Mouse (Mus musculus) embryonic facial prominence, embryonic 12.5 days (tissue): Measurements from ENCODE around the gene Gm5662. TPM values are rescaled to one million over a fixed set of nuclear protein-coding genes. Genes with fewer than 3 reads are reported as not detected.
"Not testable (repeated sequence)": the region's sequence is repeated elsewhere in the genome, so short reads cannot be mapped to it uniquely, and the experiment has no call there.

Source experiments
- ATAC-seq: fragments of 200-750 bp; cut with Nextera tagmentation; 2 replicates; pipeline ENCODE4 v1.8.0; 2017; ENCODE audit not compliant: insufficient number of reproducible peaks, insufficient read depth, low FRiP score, low TSS enrichment
- H3K27ac ChIP-seq: fragments of 300-500 bp; sonication (generic); 2 replicates; pipeline ENCODE4 v1.5.1; 2016; ENCODE audit warnings: mild to moderate bottlenecking
- H3K27me3 ChIP-seq: fragments of 300-500 bp; sonication (generic); 2 replicates; pipeline ENCODE4 v1.6.1; 2016; ENCODE audit warnings: mild to moderate bottlenecking, moderate library complexity
- H3K36me3 ChIP-seq: fragments of 300-500 bp; sonication (generic); 2 replicates; pipeline ENCODE4 v1.6.1; 2016; ENCODE audit warnings: mild to moderate bottlenecking
- H3K4me1 ChIP-seq: fragments of 300-500 bp; sonication (generic); 2 replicates; pipeline ENCODE4 v1.6.1; 2016
- H3K4me2 ChIP-seq: fragments of 300-500 bp; sonication (generic); replicated peaks from 2 replicates; pipeline ENCODE4 v1.6.1; 2016; ENCODE audit warnings: mild to moderate bottlenecking, moderate library complexity
- H3K4me3 ChIP-seq: fragments of 300-500 bp; sonication (generic); 2 replicates; pipeline ENCODE4 v1.5.1; 2016; ENCODE audit warnings: mild to moderate bottlenecking
- H3K9ac ChIP-seq: fragments of 300-500 bp; sonication (generic); 2 replicates; pipeline ENCODE4 v1.6.1; 2016; ENCODE audit warnings: mild to moderate bottlenecking, moderate library complexity
- H3K9me3 ChIP-seq: fragments of 300-500 bp; sonication (generic); 2 replicates; pipeline ENCODE4 v1.6.1; 2016; ENCODE audit warnings: mild to moderate bottlenecking, moderate library complexity
- WGBS: fragments of 180-500 bp; shearing (Covaris S2); methylation state at CpG from one replicate; pipeline ENCODE4 v1.1.7; 2016; 5-methylcytosine and 5-hydroxymethylcytosine counted together
- polyA plus RNA-seq: library from polyadenylated mRNA; unstranded; fragments of >200 nt; fragmentation: Nextera tagmentation; extraction: Ambion mirVana; gene quantifications from 2 replicates; pipeline ENCODE4 v1.2.1, GENCODE M21; 2016

Gene Gm5662
- polyA plus RNA-seq: not detected in 2 replicates

- H3K27me3 ChIP-seq, H3K9me3 ChIP-seq, H3K4me1 ChIP-seq, H3K9ac ChIP-seq, ATAC-seq, H3K27ac ChIP-seq, H3K36me3 ChIP-seq, H3K4me2 ChIP-seq, H3K4me3 ChIP-seq: not testable (repeated sequence)
- WGBS: 82% methylated on average over 5 of the region's 5 CpGs
These were observed at the start of gene Gm5662 for GRCm38 (mm10) chr12:88274400-88274799. TSS of gene Gm5662 (minus strand) at chr12:88274500.

- not testable (repeated sequence) for H3K4me2 ChIP-seq, H3K27me3 ChIP-seq, ATAC-seq, H3K4me3 ChIP-seq, H3K27ac ChIP-seq, H3K9me3 ChIP-seq, H3K4me1 ChIP-seq, H3K36me3 ChIP-seq, H3K9ac ChIP-seq
- 97% methylated on average over 2 of the region's 2 CpGs for WGBS
These were observed 49.6 kb upstream of the Gm5662 start, which contains the start of gene Gm5039 for GRCm38 (mm10) chr12:88323926-88324325. TSS of gene Gm5039 (minus strand) at chr12:88324026.

GRCm38 (mm10) chr12:88314556-88314955 lies 40.3 kb upstream of the Gm5662 start:
- Histone ChIP-seq H3K36me3 (no peaks in the 10 kb centered on the region), H3K9ac (no peak overlapping the region), H3K27ac (no peak overlapping the region), H3K9me3 (no peaks in the 10 kb centered on the region), H3K4me1 (no peaks in the 10 kb centered on the region), H3K4me3 (no peak overlapping the region), H3K27me3 (no peaks in the 10 kb centered on the region), H3K4me2 (no peak overlapping the region)
- WGBS: 88% methylated on average over 3 of the region's 3 CpGs
- ATAC-seq: no peak

GRCm38 (mm10) chr12:88297171-88297570 lies 22.9 kb upstream of the Gm5662 start:
- H3K4me2 ChIP-seq, H3K9ac ChIP-seq, ATAC-seq, H3K27ac ChIP-seq, H3K4me3 ChIP-seq, H3K27me3 ChIP-seq, H3K9me3 ChIP-seq, H3K4me1 ChIP-seq, H3K36me3 ChIP-seq: not testable (repeated sequence)
- WGBS: 69% methylated on average over 2 of the region's 2 CpGs

GRCm38 (mm10) chr12:88293082-88293481 lies 18.8 kb upstream of the Gm5662 start:
- 73% methylated on average over 4 of the region's 4 CpGs for WGBS
- H3K9ac ChIP-seq, H3K36me3 ChIP-seq, ATAC-seq, H3K27me3 ChIP-seq, H3K4me1 ChIP-seq, H3K4me2 ChIP-seq, H3K9me3 ChIP-seq, H3K4me3 ChIP-seq, H3K27ac ChIP-seq: not testable (repeated sequence)

GRCm38 (mm10) chr12:88285224-88285623 lies 10.9 kb upstream of the Gm5662 start:
- H3K4me1 ChIP-seq, H3K9ac ChIP-seq, H3K4me3 ChIP-seq, H3K36me3 ChIP-seq, H3K9me3 ChIP-seq, H3K27me3 ChIP-seq, H3K27ac ChIP-seq, H3K4me2 ChIP-seq, ATAC-seq: not testable (repeated sequence)
- WGBS: 88% methylated on average over 5 of the region's 5 CpGs

GRCm38 (mm10) chr12:88257241-88257640 lies 17.1 kb downstream of the Gm5662 start:
- Histone ChIP-seq H3K27ac (no peak overlapping the region), H3K4me2 (no peak overlapping the region), H3K36me3 (no peaks in the 10 kb centered on the region), H3K27me3 (no peaks in the 10 kb centered on the region), H3K9ac (no peak overlapping the region), H3K9me3 (no peaks in the 10 kb centered on the region), H3K4me3 (no peak overlapping the region), H3K4me1 (no peaks in the 10 kb centered on the region)
- no peak for ATAC-seq
- 42% methylated on average over 1 of the region's 1 CpGs for WGBS

- not testable (repeated sequence) for H3K9me3 ChIP-seq, H3K36me3 ChIP-seq, ATAC-seq, H3K4me1 ChIP-seq, H3K27ac ChIP-seq, H3K9ac ChIP-seq, H3K4me3 ChIP-seq, H3K4me2 ChIP-seq, H3K27me3 ChIP-seq
- 60% methylated on average over 2 of the region's 2 CpGs for WGBS
These were observed 18.4 kb downstream of the Gm5662 start for GRCm38 (mm10) chr12:88255917-88256316.

- H3K4me3 ChIP-seq, H3K9me3 ChIP-seq, H3K4me1 ChIP-seq, H3K4me2 ChIP-seq, H3K36me3 ChIP-seq, H3K27me3 ChIP-seq, ATAC-seq, H3K27ac ChIP-seq, H3K9ac ChIP-seq: not testable (repeated sequence)
- WGBS: 79% methylated on average over 2 of the region's 2 CpGs
These were observed 24.3 kb downstream of the Gm5662 start, which contains the start of gene Gm8332 for GRCm38 (mm10) chr12:88250000-88250399. TSS of gene Gm8332 (minus strand) at chr12:88250100.

- not testable (repeated sequence) for H3K4me2 ChIP-seq, H3K4me3 ChIP-seq, H3K27me3 ChIP-seq, H3K4me1 ChIP-seq, H3K27ac ChIP-seq, ATAC-seq, H3K9me3 ChIP-seq, H3K36me3 ChIP-seq, H3K9ac ChIP-seq
These were observed 28.5 kb downstream of the Gm5662 start for GRCm38 (mm10) chr12:88245786-88246185.

- H3K27me3 ChIP-seq, H3K4me1 ChIP-seq, H3K9me3 ChIP-seq, ATAC-seq, H3K4me2 ChIP-seq, H3K9ac ChIP-seq, H3K27ac ChIP-seq, H3K36me3 ChIP-seq, H3K4me3 ChIP-seq: not testable (repeated sequence)
- WGBS: 52% methylated on average over 1 of the region's 1 CpGs
These were observed 31.4 kb downstream of the Gm5662 start for GRCm38 (mm10) chr12:88242940-88243339.
